Mouse (Mus musculus) cerebellum, adult 2 months (tissue): ENCODE measurements around the gene Foxp1.

Experiments
- CTCF ChIP-seq: fragments of 200-500 bp; IDR thresholded peaks from 2 replicates; pipeline ENCODE4 v1.5.1; 2011; ENCODE audit warnings: low read depth, mild to moderate bottlenecking, control low read depth, low read length, moderate library complexity, borderline replicate concordance; ENCODE audit not compliant: insufficient read depth
- POLR2A ChIP-seq: fragments of 200-500 bp; IDR thresholded peaks from 2 replicates; pipeline ENCODE4 v1.6.1; 2011; ENCODE audit warnings: low read length, control low read depth, borderline replicate concordance; ENCODE audit not compliant: insufficient read depth

DNA sequence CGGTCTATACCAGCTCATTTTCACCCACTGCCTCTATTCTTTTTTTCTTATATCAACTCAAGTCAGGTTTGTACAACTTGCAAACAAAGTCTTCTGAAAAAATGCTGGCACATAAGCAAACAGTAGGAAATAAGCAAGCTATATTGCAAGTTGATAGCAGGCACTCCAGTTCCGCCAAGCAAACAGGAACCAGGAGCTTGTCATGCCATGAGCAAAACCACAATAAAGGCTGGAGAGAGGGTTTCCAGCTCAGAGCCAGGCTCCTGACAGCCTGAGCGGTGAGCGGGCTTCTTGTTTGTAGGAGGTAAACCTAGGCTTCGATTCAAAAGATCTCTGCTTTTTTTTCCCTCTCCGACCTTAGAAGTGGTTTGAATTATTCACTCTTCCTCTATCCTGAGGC is 546.6 kb downstream of the Foxp1 start:
- no peak for TF ChIP-seq CTCF
- TF ChIP-seq POLR2A = no peak
